Mouse (Mus musculus) adrenal gland, postnatal 36 days (tissue): Measurements from ENCODE around the gene Sema3b. TPM values are rescaled to one million over a fixed set of nuclear protein-coding genes. Genes with fewer than 3 reads are reported as not detected.
"Not testable (repeated sequence)": the region's sequence is repeated elsewhere in the genome, so short reads cannot be mapped to it uniquely, and the experiment has no call there.

ENCODE experiments used
- DNase-seq, 2 experiments: peaks; one replicate each; pipeline ENCODE4 v3.0.0; 2021; ENCODE audit warnings: mixed read lengths in 1 of 2
- total RNA-seq, 2 experiments: library from RNA; stranded (reverse); gene quantifications; 2 replicates each; pipeline ENCODE4 v1.2.3; 2021

The Sema3b gene
- total RNA-seq, 2 experiments from 2014 or later, result 4.6 to 8.4 TPM

DNA sequence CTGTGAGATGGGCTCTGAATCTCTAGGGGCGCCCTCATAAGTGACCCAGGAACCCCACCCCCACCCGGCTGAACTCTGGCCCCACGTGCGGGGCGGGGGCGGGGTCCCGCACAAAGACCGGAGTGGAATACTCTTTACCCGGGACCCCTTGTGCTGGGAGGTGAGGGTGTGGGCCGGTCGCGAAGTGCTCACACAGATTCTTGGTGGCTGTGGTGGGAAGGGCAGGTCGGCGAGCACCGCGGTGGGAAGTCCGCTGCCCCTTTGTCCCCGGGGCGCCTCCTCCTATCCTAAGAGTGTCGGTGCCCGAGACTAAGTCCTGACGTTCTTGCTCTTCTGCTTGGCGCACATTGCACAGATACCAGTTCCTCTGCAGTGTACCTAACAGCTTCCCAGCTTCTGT is 39.8 kb downstream of the Sema3b start:
- DNase-seq, result no peak

DNA sequence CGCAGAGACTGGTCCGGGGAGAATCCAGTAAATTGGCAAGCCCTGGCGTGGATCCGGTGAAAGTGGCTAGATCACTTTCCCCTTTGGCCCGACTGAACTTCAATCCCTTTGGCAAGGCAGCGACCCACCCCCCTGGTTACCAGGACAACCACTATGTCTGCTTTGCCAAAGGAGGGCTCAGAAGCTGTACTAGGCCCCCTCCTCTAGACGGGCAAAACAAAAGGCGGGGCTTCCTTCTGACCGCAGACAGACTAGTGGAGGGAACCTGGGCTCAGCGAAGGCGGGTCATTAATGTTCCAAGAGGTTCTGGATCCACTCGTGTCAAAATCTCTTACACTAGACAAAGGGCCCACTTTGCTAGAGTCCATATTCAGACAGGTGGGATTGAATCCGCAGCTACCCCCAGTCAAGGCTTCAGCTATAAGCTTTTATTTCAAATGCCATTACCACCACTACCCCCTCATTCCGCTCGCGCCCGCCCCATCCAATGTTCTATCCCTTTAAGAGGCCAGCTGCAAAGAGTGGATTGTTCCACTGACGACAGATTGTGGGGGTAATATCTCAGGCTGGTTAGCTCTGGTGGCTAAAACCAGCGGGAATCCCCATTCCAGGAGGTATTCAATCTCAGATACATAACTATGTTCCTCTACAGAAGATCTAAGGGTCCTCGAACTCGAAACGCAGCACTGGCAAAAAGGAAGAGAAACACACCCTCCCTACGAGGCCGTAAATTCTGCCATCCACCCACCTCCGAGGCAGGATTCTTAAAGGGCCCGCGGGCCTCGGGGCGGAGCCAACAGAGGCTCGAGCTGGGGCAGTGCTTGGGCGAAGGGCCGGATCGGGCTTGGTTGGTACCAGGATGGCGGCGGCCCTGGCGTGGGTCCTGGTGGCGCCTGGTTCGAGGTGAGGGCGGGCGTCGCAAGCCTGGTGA is 40.4 kb downstream of the Sema3b start:
- DNase-seq, result peak; percentile 91 to 93

DNA sequence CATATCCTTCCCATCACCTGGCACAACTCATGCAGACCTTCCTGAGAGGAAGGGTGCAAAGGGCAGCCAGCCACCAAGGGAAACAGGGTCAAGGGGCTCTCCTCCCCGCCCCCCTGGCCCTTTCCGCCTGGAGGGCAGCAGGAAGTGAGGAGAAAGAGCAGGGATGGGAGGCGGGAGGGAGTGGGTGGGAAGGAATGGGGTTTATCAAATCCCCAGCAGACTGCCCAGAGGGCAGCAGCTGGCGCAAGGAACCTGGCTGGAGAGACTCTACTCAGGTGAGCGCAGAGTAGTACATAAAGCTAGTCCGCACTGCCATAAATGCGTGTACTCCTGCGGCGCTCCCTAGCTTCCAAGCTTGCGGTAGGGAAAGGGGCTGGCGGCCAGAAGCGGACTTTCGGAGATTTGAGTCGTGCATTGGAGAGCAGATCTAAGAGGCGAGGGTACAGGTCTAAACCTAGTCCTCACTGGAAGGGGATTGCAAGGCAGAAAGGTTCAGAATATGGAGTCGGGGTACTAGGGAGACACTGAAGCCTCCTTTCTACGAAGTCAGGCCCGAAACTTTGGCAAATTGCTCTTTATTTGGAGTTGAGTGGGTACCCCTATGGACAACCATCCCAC is 41.2 kb downstream of the Sema3b start, which contains the start of gene Hyal2:
Gene Hyal2 (plus strand): TSS at position 244 of the 618 bp plus-strand sequence.
- DNase-seq, result peak; percentile 58 to 79

DNA sequence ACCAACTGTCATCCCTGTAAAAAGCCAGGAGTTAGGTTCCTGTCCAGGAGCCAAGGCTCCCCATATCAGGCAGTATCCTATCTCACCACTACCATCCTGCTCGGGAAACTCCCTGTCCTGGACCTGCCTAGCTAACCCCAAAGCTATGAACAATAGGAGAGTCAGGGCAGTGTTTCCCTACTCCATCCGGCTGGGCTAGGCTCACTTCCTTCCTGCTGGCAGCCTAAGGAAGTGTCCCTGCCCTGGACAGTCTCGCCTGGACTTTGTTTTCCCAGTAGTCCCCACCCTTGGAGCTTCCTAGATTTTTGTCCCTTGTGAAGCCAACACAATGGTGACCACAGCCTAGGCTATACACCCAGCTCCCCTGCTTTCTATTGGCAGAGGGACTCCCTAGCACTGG is 42.2 kb downstream of the Sema3b start:
- DNase-seq, result peak; percentile 49 to 52

DNA sequence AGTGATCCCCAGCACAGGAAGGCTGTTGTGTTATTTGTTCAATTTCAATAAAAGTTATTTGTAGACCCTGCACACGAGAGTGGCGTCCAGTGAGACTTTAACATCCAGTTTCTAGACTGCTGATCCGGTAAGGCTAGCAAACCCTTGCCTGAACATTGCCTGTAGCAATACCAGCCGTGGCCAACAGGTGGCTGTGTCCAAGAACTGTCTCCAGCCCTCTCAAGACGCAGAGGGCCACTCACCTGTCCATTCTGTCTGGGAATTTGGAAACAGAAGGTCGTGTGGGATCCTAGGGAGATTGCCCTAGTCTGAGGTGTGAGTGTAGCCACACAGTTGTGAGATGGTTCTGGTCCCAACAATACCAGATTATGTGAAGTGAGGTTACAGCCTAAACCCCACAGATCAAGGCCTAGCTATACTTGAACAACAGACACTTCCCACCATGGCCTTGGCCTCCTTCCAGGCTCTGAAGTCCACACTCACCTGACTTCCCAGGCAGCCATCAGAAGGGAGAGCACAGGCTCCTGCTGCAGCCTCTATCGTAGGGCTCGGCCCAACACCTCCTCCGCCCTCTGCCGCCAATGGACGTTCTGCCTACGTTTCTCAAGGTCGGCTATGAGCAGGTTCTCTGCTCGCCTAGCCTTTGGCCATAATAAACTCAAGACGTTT is 42.9 kb downstream of the Sema3b start:
- peak; percentile 90 for DNase-seq

DNA sequence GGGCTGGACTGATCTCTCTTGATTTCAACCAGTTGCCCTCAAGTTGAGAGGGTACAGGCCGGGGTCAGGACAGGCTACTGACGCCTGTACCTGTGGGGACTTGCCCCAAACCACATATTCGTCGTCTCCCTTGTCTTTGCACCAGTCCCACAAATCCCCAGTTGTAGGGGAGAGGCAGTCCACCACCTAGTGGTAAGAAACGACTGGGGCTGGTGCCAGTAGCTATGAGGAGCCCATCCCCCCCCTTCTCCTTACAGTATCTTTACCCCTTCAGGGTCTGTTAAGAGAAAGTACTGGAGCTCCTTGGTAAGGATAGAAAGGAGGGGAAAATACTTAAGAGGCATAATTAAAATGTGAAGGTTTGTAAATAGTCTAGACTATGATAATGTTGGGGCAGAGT is 43.5 kb downstream of the Sema3b start:
- not testable (repeated sequence) for DNase-seq

DNA sequence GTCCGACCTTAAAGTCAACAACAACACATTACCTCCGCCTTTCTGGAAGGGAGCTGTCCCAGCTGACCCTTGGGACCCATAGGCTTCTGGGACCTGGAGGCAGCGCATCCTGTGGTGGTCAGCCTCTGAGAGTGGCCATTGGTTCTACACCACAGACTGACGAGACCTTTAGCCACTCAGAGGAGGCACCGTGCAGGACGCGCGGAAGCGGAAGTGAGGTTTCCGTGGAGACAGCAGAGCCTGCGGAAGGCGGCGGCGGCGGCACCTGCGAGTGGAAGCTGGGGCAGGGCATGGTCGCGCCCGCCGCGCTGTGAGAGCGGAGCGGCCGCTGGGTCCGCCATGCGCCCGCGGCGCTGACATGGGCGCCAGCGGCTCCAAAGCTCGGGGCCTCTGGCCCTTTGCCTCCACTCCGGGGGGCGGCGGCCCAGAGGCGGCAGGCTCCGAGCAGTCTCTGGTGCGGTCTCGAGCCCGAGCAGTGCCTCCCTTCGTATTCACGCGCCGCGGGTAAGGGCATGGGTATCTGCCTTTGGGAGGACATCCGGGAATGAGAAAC is 45.9 kb downstream of the Sema3b start, which contains the start of gene Tusc2:
Gene Tusc2 (plus strand): TSS at position 227 of the 553 bp plus-strand sequence.
- DNase-seq, result peak; percentile 96 to 97

DNA sequence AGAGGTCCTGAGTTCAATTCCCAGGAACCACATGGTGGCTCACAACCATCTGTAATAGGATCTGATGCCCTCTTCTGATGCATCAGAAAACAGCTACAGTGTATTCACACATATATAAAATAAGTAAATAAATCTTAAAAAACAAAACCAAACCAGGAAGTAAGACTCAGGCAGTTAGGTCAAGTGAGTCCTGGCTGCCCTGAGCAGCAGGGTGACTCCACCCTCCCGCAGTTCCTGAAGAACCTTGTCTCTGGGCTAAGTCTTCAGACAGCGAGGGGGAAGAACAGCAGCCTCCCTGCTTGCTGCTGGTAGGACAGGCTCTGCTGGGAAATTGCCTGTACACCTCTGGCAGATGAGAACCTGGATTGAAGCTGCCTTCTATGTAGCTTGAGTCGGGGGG is 52.7 kb downstream of the Sema3b start:
- DNase-seq, result no peak

DNA sequence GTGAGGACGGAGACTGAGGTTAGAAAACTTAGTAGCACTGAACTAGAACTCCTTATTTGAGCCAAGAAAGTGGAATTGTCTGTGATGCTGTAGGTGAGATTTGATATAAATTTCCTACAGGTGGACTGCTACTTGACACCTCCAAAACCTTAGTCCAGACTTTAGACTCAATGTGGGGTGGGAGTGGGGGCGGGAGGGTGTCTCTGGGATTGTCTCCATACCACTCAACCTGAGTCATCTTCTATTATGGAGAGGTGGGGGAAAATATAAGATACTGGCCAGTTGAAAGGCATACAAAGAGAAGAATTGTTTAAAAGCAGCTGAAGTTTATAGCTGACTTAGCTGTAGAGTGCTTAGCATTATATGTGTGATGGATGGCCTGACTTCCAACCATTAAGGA is 53.3 kb downstream of the Sema3b start:
- no peak for DNase-seq

DNA sequence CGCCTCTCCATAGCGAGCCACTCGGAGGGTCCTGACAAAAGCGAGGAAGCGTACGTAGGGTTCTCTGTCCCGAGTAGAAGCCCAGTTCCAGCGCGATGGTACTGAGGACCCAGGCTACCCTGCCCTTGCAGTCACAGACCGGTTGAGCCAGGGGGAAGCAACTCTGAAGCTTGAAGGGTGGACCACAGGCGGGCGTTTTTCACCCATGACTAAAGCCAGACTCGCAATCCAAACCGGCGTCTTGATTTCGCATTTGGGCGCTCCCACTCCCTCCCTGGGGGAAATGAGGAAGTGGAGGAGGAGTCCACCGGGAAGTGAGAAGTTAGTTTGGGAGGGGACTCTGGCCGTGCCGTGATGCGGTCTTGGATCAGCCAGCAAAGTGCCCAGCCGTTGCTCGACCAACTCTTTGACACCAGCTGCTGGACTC is 54.0 kb downstream of the Sema3b start:
- DNase-seq, result peak; percentile 67 to 72

DNA sequence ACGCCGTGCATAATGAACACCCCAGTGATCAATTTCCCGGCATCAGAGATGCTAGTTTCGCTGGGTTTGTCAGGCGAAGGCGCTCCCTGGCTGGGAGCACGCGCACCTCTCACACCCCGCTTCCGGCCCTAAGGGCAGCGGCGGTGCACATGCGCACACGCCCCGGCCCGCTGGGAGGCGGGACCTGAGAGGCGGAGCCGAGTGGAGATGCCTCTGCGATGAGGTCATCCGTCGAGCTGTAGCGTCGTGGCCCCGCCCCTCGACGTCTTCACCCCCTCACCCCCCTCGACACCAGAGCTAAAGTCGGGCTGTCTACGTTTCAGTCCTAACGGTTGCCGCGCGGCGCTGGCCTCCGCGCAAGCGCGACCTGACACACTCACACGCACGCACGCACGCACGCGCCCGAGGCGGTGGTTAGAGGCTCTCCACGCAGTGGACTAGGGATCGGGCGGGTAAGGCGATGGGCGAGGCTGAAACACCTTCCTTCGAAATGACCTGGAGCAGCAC is 54.7 kb downstream of the Sema3b start:
- peak; percentile 94 to 96 for DNase-seq

DNA sequence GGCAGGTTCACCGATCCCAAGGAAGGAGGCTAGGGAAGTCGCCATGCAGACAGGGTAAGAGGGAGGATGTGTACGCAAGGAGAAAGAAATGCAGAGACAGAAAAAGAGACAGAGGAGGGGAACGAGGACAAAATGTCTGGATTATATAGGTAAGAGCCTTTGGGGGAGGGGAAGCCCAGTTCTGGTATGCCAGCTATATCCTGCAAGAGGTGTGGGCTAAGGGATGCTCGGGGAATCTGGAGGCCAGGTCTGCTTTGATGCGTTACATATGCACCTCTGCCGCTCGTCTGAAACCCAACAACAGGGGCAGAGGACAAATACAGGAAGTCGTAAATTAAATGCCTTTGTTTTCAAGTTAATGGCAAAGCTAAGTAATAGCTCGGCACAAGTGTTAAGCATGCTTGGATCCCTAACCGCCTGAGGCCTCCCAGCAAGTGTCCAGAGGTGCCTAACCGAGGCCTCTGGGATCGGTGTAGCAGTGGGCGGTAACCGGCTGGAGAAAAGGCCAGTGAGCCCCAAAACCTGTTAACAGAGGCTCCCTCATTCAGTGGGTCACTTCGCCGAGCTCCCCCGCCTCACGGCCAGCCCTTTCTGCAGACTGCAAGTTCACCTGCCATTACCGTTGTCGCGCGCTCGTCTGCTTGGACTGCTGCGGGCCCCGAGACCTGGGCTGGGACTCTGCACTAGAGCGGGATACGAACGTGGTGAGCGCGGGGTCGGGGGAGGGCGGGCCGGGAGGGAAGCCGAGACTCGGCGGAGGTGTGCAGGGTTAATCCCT is 55.3 kb downstream of the Sema3b start:
- peak in 1 of 2 experiments; percentile 49 for DNase-seq

DNA sequence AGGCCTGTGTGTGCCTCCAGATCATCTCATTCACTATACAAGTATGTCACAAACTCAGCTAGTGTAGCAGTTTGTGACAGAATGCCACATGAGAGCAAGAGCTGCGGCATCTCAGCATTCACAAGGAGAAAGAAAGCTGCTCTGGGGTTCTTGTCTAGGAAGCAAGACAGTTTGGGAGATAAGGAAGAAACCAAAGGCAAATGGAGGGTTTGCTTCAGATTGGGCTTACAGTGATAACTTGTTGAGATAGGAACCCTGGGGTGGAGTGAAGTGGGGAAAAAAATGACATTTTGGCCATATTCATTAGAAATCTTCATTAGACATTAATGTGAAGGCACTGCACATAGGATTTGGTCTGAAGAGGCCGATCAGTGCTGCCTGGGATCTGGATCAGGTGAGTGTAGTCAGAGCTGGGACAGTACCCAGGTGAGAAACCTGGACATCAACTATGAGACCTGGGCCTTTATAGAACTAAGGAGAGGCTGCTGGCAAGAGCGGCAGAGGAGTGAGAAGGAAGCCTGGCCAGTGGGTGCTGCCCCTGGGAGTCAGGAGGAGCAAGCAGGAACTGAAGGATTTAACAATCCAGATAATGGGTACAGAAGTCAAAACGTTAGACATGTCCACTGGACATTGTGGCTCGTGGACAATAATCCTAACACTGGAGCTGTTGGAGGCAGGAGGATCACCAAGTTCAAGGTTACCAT is 56.2 kb downstream of the Sema3b start:
- no peak for DNase-seq

DNA sequence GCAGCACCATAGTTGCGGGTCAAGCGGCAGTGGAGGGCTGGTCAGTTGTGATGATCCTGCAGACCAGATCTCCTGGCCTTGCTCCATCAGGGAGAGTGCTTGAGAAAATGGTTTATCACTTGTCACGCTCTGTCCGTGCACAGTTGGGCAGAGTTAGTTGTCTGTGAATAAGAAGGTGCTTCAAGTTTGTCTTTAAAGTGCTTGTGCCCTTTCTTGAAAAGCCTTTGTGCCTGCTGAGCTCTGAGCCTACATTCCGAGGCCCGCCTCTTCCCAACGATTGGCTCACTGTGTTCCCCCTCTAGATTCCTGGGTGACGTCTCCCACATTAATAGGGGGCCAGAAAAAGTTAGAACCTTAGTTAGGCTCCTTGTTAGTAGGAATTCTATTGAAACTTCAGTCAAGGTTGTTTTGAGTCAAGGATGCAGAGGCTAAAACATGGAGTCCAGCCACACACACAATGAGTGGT is 57.1 kb downstream of the Sema3b start:
- DNase-seq, result no peak

DNA sequence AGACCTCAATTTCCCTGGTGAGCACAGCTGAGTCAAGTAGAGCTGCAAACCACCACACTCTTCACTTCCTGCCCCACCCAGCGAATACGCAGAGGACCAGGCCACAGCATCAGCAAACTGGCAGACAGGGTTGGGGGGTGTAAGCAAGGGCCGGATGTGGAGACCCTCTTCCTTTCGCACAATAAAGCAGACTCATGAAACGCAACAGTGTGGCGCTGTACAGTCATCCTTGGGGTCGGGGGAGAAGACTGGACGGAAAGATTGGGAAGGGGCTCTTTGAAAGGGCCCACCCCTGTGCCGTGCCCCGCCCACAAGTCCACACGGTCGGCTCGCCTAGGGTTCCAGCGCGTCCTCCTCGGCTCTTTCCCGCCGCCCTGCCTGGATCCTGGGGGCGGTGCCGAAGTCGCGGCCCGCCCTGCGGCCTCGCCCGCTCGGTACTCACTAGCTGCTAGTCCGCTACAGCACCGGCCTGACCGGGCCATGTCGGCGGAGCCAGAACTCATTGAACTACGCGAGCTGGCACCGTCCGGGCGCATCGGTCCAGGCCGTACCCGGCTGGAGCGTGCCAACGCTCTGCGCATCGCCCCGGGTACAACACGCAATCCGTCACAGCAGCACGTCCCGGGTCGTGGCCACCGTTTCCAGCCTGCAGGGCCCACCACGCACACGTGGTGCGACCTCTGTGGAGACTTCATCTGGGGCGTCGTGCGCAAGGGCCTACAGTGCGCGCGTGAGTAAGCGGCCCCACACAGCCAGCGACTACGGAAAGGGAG is 57.7 kb downstream of the Sema3b start, which contains the start of gene Rassf1:
Gene Rassf1 (plus strand): TSS at position 439 of the 773 bp plus-strand sequence.
- peak; percentile 85 for DNase-seq

DNA sequence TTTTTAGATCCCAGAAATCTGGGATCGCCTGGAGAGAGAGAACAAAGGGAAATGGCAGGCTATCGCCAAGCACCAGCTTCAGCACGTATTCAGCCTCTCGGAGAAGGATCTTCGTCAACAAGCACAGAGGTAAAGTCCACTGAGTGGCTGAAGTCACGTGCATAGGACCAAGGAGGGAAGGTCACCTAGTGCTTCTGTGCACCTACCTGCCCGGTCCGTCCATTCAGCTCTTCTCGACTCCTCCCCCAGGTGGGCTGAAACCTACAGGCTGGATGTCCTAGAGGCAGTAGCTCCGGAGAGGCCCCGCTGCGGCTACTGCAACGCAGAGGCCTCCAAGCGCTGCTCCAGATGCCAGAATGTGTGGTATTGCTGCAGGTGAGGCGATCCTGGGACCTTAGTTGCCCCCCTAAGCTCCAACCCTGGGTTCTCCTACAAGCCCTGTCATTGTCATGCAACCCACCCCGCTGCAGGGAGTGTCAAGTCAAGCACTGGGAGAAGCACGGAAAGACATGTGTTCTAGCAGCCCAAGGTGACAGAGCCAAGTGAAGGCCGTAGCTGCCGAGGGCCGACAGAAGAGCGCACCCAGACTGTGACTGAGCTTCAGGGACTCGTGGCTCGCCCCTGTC is 58.4 kb downstream of the Sema3b start:
- no peak for DNase-seq

DNA sequence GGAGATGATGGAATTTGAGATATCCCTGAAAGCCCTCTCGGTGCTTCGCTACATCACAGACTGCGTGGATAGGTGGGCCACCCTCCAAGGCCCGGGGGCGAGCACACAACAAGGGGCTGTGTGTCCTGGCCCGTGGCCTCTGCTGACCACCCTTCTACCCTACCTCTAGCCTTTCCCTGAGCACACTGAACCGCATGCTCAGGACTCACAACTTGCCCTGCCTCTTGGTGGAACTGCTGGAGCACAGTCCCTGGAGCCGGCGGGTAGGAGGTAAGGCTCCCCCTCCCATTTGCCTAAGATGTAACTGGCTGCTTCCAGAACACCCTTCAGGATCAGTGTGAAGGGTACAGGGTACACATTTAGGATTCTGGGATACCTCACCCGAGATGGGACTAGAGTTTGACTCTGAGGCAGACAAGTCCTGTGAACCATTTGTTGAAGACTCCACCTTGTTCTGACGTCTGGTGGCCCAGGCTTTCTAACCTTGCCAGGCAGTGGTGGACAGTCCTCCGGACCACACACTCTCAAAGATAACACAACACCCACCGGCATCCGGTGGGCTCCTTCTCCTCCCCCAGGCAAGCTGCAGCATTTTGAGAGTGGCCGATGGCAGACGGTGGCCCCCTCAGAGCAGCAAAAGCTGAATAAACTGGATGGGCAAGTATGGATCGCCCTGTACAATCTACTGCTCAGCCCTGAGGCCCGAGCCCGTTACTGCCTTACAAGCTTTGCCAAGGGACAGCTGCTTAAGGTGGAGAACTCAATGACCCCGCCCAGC is 59.5 kb downstream of the Sema3b start:
- no peak for DNase-seq

DNA sequence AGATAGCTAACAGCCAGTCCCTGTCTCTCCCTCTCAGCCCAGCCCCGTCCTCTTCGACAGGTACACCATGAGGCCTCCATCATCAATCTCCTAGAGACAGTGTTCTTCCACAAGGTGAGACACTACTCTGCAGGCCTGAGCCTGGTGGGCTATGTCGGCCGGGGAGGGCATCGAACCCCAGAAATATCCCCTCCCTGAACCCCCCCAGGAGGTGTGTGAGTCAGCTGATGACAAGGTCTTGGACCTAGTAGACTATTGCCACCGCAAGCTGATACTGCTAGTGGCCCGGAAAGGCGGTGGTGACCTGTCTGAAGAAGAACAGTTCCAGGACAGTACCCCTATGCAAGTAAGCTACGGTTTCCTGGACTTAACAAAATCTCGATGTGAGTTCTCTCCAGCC is 60.2 kb downstream of the Sema3b start:
- no peak for DNase-seq
